Mouse (Mus musculus): Measurements from ENCODE around the gene Slit2. TPM values are rescaled to one million over a fixed set of nuclear protein-coding genes. Genes with fewer than 3 reads are reported as not detected.
A peak's percentile ranks its signal among the peaks of the same experiment; 100 is the strongest.

The Slit2 gene
- polyA plus RNA-seq, 1 experiment from 2014 or later: 48.7 TPM

DNA sequence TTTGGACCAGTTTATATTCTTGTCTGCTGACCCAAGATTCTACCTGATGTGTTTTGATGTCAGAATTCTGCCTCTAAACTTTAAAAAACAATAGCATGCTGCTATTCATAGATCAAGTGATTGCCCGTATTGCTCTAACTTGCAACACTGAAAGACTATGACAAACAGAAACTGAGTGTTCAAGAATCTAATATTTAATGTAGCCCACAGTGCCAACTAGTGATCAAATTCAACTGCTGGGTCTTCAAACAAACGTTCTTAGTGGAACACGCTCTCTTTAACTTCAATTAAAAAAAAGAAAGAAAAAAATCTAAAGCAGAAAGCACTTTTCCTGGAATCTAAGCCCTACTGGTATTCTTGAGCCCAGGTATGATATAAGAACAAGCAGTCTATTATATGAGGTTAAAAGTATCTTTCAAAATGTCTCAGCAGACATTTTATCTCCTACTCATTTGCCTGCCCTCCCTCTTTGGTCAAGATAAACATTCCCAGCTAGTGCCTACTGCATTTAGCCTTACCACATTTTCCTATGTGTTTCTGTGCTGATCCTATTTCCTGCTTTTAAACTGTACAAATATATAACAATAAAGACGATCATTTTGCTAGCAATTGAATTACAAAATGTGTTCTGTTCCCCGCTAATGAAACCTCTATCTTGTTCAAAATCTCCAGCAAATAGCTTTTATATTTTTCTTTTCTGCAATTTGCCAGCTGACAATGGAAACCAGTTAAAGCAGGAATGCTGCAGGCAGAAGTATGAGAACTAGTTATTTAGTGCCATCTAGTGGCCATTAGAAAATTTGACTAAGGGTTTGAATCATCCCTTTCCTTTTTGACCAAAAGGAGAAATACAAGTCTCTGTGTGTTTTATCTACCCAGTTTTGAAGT is 362.4 kb downstream of the Slit2 start:
- Histone ChIP-seq H3K27ac (ENCODE audit: low read length) (no peak overlapping the region), H3K9me3 (ENCODE audit: control insufficient read depth, low read depth, low read length) (no peaks in the 10 kb centered on the region), H3K4me3 (ENCODE audit: low read depth, low read length) (no peak overlapping the region), H3K4me2 (replicated peaks; ENCODE audit: low read depth, low read length) (no peak overlapping the region), H3K27me3 (ENCODE audit: control insufficient read depth, insufficient read depth, low read length) (no peaks in the 10 kb centered on the region), H3K9ac (replicated peaks; ENCODE audit: low read depth, low read length) (no peak overlapping the region), H3K36me3 (ENCODE audit: control insufficient read depth, insufficient read depth, low read length) (no peaks in the 10 kb centered on the region), H3K4me1 (ENCODE audit: control insufficient read depth, insufficient read depth, low read length) (no peaks in the 10 kb centered on the region)
- WGBS: 27% methylated on average over 5 of the region's 5 CpGs
- peak; percentile 67; the same call in 1 of the 2 replicates for ATAC-seq (ENCODE audit: insufficient number of reproducible peaks, insufficient read depth, low FRiP score, low read depth)

DNA sequence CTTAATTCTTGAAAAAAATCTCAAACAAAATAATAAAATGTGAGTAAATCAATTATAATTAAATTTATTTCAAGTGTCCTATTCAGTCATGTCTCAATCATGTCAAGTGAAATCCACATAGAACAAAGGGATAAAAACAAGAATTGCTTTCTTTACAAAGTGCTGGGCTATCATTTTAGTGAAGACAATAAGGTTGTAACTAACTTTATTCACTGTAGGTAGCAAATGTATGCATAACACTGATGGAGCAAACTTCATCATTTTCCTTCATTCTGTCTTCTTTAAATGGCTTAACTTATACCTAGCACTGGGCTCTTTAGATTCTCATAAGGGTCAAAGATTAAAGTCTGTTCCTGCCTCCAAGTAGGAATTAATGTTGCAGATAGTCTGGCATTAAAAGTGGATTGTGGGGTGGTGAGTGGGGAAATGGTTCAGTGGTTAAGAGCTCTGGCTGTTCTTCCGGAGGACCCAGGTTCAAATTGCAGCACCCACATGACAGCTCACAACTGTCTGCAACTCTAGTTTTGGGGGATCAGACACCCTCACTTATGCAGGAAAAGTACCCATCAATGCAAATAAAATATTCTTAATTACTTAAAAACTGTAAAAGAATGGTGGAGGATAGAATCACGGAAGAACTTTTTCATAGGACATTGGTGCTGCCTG is 363.2 kb downstream of the Slit2 start:
- Histone ChIP-seq H3K4me1 (ENCODE audit: control insufficient read depth, insufficient read depth, low read length) (no peaks in the 10 kb centered on the region), H3K4me3 (ENCODE audit: low read depth, low read length) (no peak overlapping the region), H3K36me3 (ENCODE audit: control insufficient read depth, insufficient read depth, low read length) (no peaks in the 10 kb centered on the region), H3K9ac (replicated peaks; ENCODE audit: low read depth, low read length) (no peak overlapping the region), H3K4me2 (replicated peaks; ENCODE audit: low read depth, low read length) (no peak overlapping the region), H3K27me3 (ENCODE audit: control insufficient read depth, insufficient read depth, low read length) (no peaks in the 10 kb centered on the region), H3K27ac (ENCODE audit: low read length) (no peak overlapping the region), H3K9me3 (ENCODE audit: control insufficient read depth, low read depth, low read length) (no peaks in the 10 kb centered on the region)
- WGBS: 92% methylated on average over 2 of the region's 2 CpGs
- no peak for ATAC-seq (ENCODE audit: insufficient number of reproducible peaks, insufficient read depth, low FRiP score, low read depth)

DNA sequence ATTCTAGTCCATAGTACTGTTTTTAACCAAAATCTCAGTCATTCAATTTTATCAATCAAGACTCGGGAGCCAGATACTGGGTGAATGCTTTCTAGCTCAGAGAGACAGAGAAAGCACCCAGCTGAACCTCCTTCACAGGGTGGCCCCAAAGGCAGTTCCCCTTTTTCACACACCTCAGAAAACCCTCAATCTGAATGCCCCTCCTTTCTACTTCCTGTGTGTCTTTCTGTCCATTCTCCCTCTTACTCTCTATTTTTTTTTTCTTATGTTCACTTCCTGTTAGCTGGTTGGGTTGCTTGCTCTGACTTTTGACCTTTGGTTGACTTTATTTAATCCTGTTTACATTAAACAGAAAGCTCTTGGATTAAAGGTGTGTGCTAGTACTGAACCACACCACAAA is 366.4 kb downstream of the Slit2 start:
- ATAC-seq (ENCODE audit: insufficient number of reproducible peaks, insufficient read depth, low FRiP score, low read depth): no peak
- Histone ChIP-seq H3K4me2 (replicated peaks; ENCODE audit: low read depth, low read length) (no peak overlapping the region), H3K4me3 (ENCODE audit: low read depth, low read length) (no peak overlapping the region), H3K27me3 (ENCODE audit: control insufficient read depth, insufficient read depth, low read length) (no peaks in the 10 kb centered on the region), H3K4me1 (ENCODE audit: control insufficient read depth, insufficient read depth, low read length) (no peaks in the 10 kb centered on the region), H3K9me3 (ENCODE audit: control insufficient read depth, low read depth, low read length) (no peaks in the 10 kb centered on the region), H3K9ac (replicated peaks; ENCODE audit: low read depth, low read length) (no peak overlapping the region), H3K27ac (ENCODE audit: low read length) (no peak overlapping the region), H3K36me3 (ENCODE audit: control insufficient read depth, insufficient read depth, low read length) (no peaks in the 10 kb centered on the region)
- WGBS: 83% methylated on average over 1 of the region's 1 CpGs

Small RNA genes within 50 kb of the gene (microRNA-seq; reads per million reads assigned to microRNA genes)
- gene Mir218-1: 23.9 reads per million, percentile 29 among the genes with 10 or more reads in this experiment
